Mouse (Mus musculus): ENCODE results near the gene Spryd4.

GRCm38 (mm10) chr10:128250565-128250964 lies 39.0 kb upstream of the Spryd4 start:
- TF ChIP-seq GATA1 (IDR thresholded peaks at IDR 0.05; ENCODE audit: borderline replicate concordance, low read length) (no peak), FLI1 (IDR thresholded peaks at IDR 0.05; ENCODE audit: low read length) (no peak)
